Mouse (Mus musculus) embryonic fibroblast, embryonic 13.5 days (primary cell): ENCODE results near the gene Pxylp1.

Experiments used
- CTCF ChIP-seq: IDR thresholded peaks from 2 replicates; pipeline ENCODE4 v1.5.1; 2011; ENCODE audit warnings: mild to moderate bottlenecking, control low read depth, low read length, moderate library complexity, borderline replicate concordance; ENCODE audit not compliant: insufficient read depth
- POLR2A ChIP-seq: IDR thresholded peaks from 2 replicates; pipeline ENCODE4 v1.6.1; 2011; ENCODE audit warnings: low read depth, mild to moderate bottlenecking, control low read depth, low read length, moderate library complexity

- no peak for TF ChIP-seq CTCF
- no peak for TF ChIP-seq POLR2A
These were observed 1.1 kb upstream of the Pxylp1 start for GRCm38 (mm10) chr9:96893582-96893981.
